Mouse (Mus musculus): ENCODE data around the gene Tmem233. TPM values are rescaled to one million over a fixed set of nuclear protein-coding genes. Genes with fewer than 3 reads are reported as not detected.
A peak's percentile ranks its signal among the peaks of the same experiment; 100 is the strongest.

The Tmem233 gene
- total and polyA plus RNA-seq, 3 experiments: 6.0 TPM; not detected in 2

GRCm38 (mm10) chr5:116021552-116021951 is 61.5 kb downstream of the Tmem233 start:
- H3K9me3 ChIP-seq (replicated peaks; ENCODE audit: insufficient read depth, low read length): no peaks in the 10 kb centered on the region
- H3K27me3 ChIP-seq (ENCODE audit: control insufficient read depth in 1 of 2, insufficient read depth in 2 of 2, low read length in 2 of 2): no peaks in the 10 kb centered on the region
- peaks cover 22 to 38% of the 10 kb centered on the region in 2 experiments for H3K36me3 ChIP-seq (ENCODE audit: control insufficient read depth in 1 of 2, insufficient read depth in 2 of 2, low read length in 2 of 2)
- peak; percentile 93 for DNase-seq (ENCODE audit: low read depth, low spot score)
- peak overlapping the region; percentile 72 to 98 for H3K4me3 ChIP-seq (ENCODE audit: control insufficient read depth in 1 of 2, insufficient read depth in 1 of 2, low read depth in 2 of 2, low read length in 2 of 2)
- peaks cover 18 to 39% of the 10 kb centered on the region in 2 experiments for H3K4me1 ChIP-seq (ENCODE audit: control insufficient read depth in 1 of 2, insufficient read depth in 2 of 2, low read length in 2 of 2)
- H3K79me2 ChIP-seq (ENCODE audit: control insufficient read depth, insufficient read depth, low read length, poor library complexity): peaks cover 33% of the 10 kb centered on the region
- peak overlapping the region; percentile 96 for H3K27ac ChIP-seq (ENCODE audit: control insufficient read depth, low read depth, low read length)
- H3K9ac ChIP-seq (ENCODE audit: control insufficient read depth, low read depth, low read length, poor library complexity, severe bottlenecking): peak overlapping the region; percentile 94
- TF ChIP-seq KAT2A (conservative IDR thresholded peaks at IDR 0.05; ENCODE audit: low read depth, low read length) (no peak), NRF1 (IDR thresholded peaks at IDR 0.05; ENCODE audit: insufficient read depth, low read depth, low read length, poor library complexity, severe bottlenecking) (no peak), CHD2 (IDR thresholded peaks at IDR 0.05; ENCODE audit: low read length) (no peak), ELF1 (IDR thresholded peaks at IDR 0.05; ENCODE audit: low read depth, low read length) (peak; percentile 36; the same call in 1 of the 2 replicates), MXI1 (IDR thresholded peaks at IDR 0.05; ENCODE audit: low read depth, low read length) (peak; percentile 97), TCF12 (IDR thresholded peaks at IDR 0.05; ENCODE audit: low read depth, low read length) (peak; percentile 98), MAFK (IDR thresholded peaks at IDR 0.05; ENCODE audit: borderline replicate concordance, low read depth, low read length) (no peak), CTCF (IDR thresholded peaks at IDR 0.05 in 2 of 3, conservative IDR thresholded peaks at IDR 0.05 in 1 of 3; ENCODE audit: control insufficient read depth in 1 of 3, insufficient read depth in 1 of 3, low read depth in 2 of 3, low read length in 3 of 3, poor library complexity in 1 of 3, severe bottlenecking in 1 of 3) (no peak), CHD1 (IDR thresholded peaks at IDR 0.05; ENCODE audit: low read depth, low read length) (no peak; the same call in 1 of the 2 replicates), GABPA (IDR thresholded peaks at IDR 0.05; ENCODE audit: low read depth, low read length) (no peak), GATA1 (IDR thresholded peaks at IDR 0.05; ENCODE audit: low read depth, low read length) (peak; percentile 92), SIN3A (IDR thresholded peaks at IDR 0.05; ENCODE audit: low read length) (peak; percentile 84), TAL1 (IDR thresholded peaks at IDR 0.05; ENCODE audit: low read length) (peak; percentile 99), BHLHE40 (IDR thresholded peaks at IDR 0.05; ENCODE audit: borderline replicate concordance, low read depth, low read length) (peak; percentile 100), HCFC1 (IDR thresholded peaks at IDR 0.05; ENCODE audit: low read depth, low read length) (peak; percentile 39; the same call in 1 of the 2 replicates), ZKSCAN1 (IDR thresholded peaks at IDR 0.05; ENCODE audit: low read depth, low read length) (no peak), RCOR1 (IDR thresholded peaks at IDR 0.05; ENCODE audit: low read depth, low read length) (peak; percentile 54; the same call in 1 of the 2 replicates), MYC (IDR thresholded peaks at IDR 0.05; ENCODE audit: low read depth, low read length) (peak; percentile 66), POLR2AphosphoS2 (IDR thresholded peaks at IDR 0.05; ENCODE audit: low read length) (0 out of 2 replicates have a peak, but pooled peaks have one; percentile 56), MYB (IDR thresholded peaks at IDR 0.05; ENCODE audit: low read depth, low read length) (peak; percentile 74; the same call in 1 of the 2 replicates), E2F4 (IDR thresholded peaks at IDR 0.05; ENCODE audit: borderline replicate concordance, low read depth, low read length) (no peak), USF2 (IDR thresholded peaks at IDR 0.05; ENCODE audit: borderline replicate concordance in 1 of 2, insufficient read depth in 1 of 2, low read depth in 1 of 2, low read length in 2 of 2) (no peak), ZNF384 (IDR thresholded peaks at IDR 0.05; ENCODE audit: low read depth, low read length) (no peak), MAZ (IDR thresholded peaks at IDR 0.05; ENCODE audit: low read depth, low read length) (peak; percentile 20; the same call in 1 of the 2 replicates), RAD21 (IDR thresholded peaks at IDR 0.05; ENCODE audit: low read depth, low read length) (no peak), TBP (IDR thresholded peaks at IDR 0.05; ENCODE audit: low read depth, low read length) (peak; percentile 64; the same call in 1 of the 2 replicates), SMC3 (IDR thresholded peaks at IDR 0.05; ENCODE audit: low read depth, low read length) (no peak), EP300 (IDR thresholded peaks at IDR 0.05; ENCODE audit: low read depth in 1 of 2, low read length in 2 of 2) (peak; percentile 74 to 96), POLR2A (IDR thresholded peaks at IDR 0.05; ENCODE audit: control insufficient read depth in 1 of 2, insufficient read depth in 1 of 2, low read depth in 1 of 2, low read length in 2 of 2, poor library complexity in 1 of 2) (peak in 1 of 2 experiments; percentile 46; a peak in 1 of 4 replicates), USF1 (IDR thresholded peaks at IDR 0.05; ENCODE audit: low read depth, low read length) (peak; percentile 89), JUND (IDR thresholded peaks at IDR 0.05; ENCODE audit: low read depth, low read length) (no peak), ZMIZ1 (IDR thresholded peaks at IDR 0.05; ENCODE audit: low read depth, low read length) (no peak), MAX (IDR thresholded peaks at IDR 0.05; ENCODE audit: low read length) (peak; percentile 88), MEF2A (IDR thresholded peaks at IDR 0.05; ENCODE audit: extremely low read depth, insufficient replicate concordance, low read depth, low read length, poor library complexity, severe bottlenecking) (no peak), NELFE (IDR thresholded peaks at IDR 0.05; ENCODE audit: low read depth, low read length) (no peak; the same call in 1 of the 2 replicates), POLR2AphosphoS5 (IDR thresholded peaks at IDR 0.05; ENCODE audit: borderline replicate concordance, low read depth, low read length) (no peak), ZC3H11A (IDR thresholded peaks at IDR 0.05; ENCODE audit: low read depth, low read length) (no peak), ETS1 (IDR thresholded peaks at IDR 0.05; ENCODE audit: low read depth, low read length) (peak; percentile 96)
